Mouse (Mus musculus) limb, embryonic 14.5 days (tissue): ENCODE measurements around the gene Mepce. TPM values are rescaled to one million over a fixed set of nuclear protein-coding genes. Genes with fewer than 3 reads are reported as not detected.

Source experiments
- ATAC-seq: fragments of 200-750 bp; cut with Nextera tagmentation; 2 replicates; pipeline ENCODE4 v1.8.0; 2017; ENCODE audit warnings: low read depth, moderate number of reproducible peaks, moderate TSS enrichment; ENCODE audit not compliant: low FRiP score
- DNase-seq: peaks from one replicate; pipeline ENCODE4 v3.0.0-alpha.2; 2015; ENCODE audit warnings: low spot score
- H3K27ac ChIP-seq: fragments of 300-500 bp; sonication (generic); replicated peaks from 2 replicates; pipeline ENCODE4 v1.5.1; 2014; ENCODE audit warnings: low read depth, mild to moderate bottlenecking, low read length, moderate library complexity, mixed read lengths
- H3K27me3 ChIP-seq: fragments of 300-500 bp; sonication (generic); 2 replicates; pipeline ENCODE4 v1.6.1; 2014; ENCODE audit warnings: low read length, mixed read lengths; ENCODE audit not compliant: control insufficient read depth, insufficient read depth
- H3K36me3 ChIP-seq: fragments of 300-500 bp; sonication (generic); 2 replicates; pipeline ENCODE4 v1.6.1; 2014; ENCODE audit warnings: mild to moderate bottlenecking, low read length, moderate library complexity, mixed read lengths; ENCODE audit not compliant: control insufficient read depth, insufficient read depth
- H3K4me1 ChIP-seq: fragments of 300-500 bp; sonication (generic); 2 replicates; pipeline ENCODE4 v1.6.1; 2014; ENCODE audit warnings: antibody characterized with exemption, low read length, mixed read lengths; ENCODE audit not compliant: control insufficient read depth, insufficient read depth
- H3K4me2 ChIP-seq: fragments of 300-500 bp; sonication (generic); replicated peaks from 2 replicates; pipeline ENCODE4 v1.6.1; 2014; ENCODE audit warnings: low read depth, mild to moderate bottlenecking, low read length, moderate library complexity; ENCODE audit not compliant: severe bottlenecking
- H3K4me3 ChIP-seq: fragments of 300-500 bp; sonication (generic); replicated peaks from 2 replicates; pipeline ENCODE4 v1.5.1; 2014; ENCODE audit warnings: low read length
- H3K9ac ChIP-seq: fragments of 300-500 bp; sonication (generic); 2 replicates; pipeline ENCODE4 v1.6.1; 2014; ENCODE audit warnings: mild to moderate bottlenecking, low read depth, low read length, moderate library complexity; ENCODE audit not compliant: severe bottlenecking
- H3K9me3 ChIP-seq: fragments of 300-500 bp; sonication (generic); 2 replicates; pipeline ENCODE4 v1.6.1; 2016; ENCODE audit warnings: low read length; ENCODE audit not compliant: control insufficient read depth
- POLR2A ChIP-seq: fragments of 200-500 bp; IDR thresholded peaks from 2 replicates; pipeline ENCODE4 v1.8.0; 2012; ENCODE audit warnings: inconsistent platforms, mild to moderate bottlenecking, moderate library complexity, borderline replicate concordance; ENCODE audit not compliant: insufficient read depth, insufficient read length; ENCODE audit errors: extremely low read depth
- whole genome bisulfite sequencing: fragments of 180-500 bp; shearing (Covaris S2); extraction: QIAGEN DNeasy Blood & Tissue Kit; methylation state at CpG from one replicate; pipeline ENCODE4 v1.1.7; 2014; 5-methylcytosine and 5-hydroxymethylcytosine counted together
- polyA plus RNA-seq, 2 experiments: library from polyadenylated mRNA; depleted of rRNA in 1 of 2; stranded (reverse) in 1 of 2; unstranded in 1 of 2; fragments of >200 nt; fragmentation: Nextera tagmentation in 1 of 2; extraction: Ambion mirVana in 1 of 2; gene quantifications; 2 replicates each; pipeline versions ENCODE4 v1.2.1 to v1.2.3; 2012 to 2014

Gene Mepce
- polyA plus RNA-seq, 2 experiments: 13.9 to 42.0 TPM

- ATAC-seq: no peak
- no peaks in the 10 kb centered on the region for H3K4me1 ChIP-seq
- no peak for TF ChIP-seq POLR2A
- H3K9ac ChIP-seq: no peak overlapping the region
- H3K27me3 ChIP-seq: no peaks in the 10 kb centered on the region
- H3K4me3 ChIP-seq: no peak overlapping the region
- DNase-seq: no peak
- no peaks in the 10 kb centered on the region for H3K9me3 ChIP-seq
- WGBS: 54% methylated on average over 3 of the region's 3 CpGs
- no peaks in the 10 kb centered on the region for H3K36me3 ChIP-seq
- no peak overlapping the region for H3K4me2 ChIP-seq
- no peak overlapping the region for H3K27ac ChIP-seq
Measured at GRCm38 (mm10) chr5:137766270-137766669, 21.2 kb downstream of the Mepce start.

GRCm38 (mm10) chr5:137764609-137765340 is 22.7 kb downstream of the Mepce start:
- Histone ChIP-seq H3K27ac (no peak overlapping the region), H3K4me2 (no peak overlapping the region), H3K4me1 (no peaks in the 10 kb centered on the region), H3K9me3 (no peaks in the 10 kb centered on the region), H3K36me3 (peaks cover 3% of the 10 kb centered on the region), H3K4me3 (no peak overlapping the region), H3K27me3 (no peaks in the 10 kb centered on the region), H3K9ac (no peak overlapping the region)
- no peak for TF ChIP-seq POLR2A
- WGBS: 55% methylated on average over 9 of the region's 9 CpGs
- ATAC-seq: no peak
- DNase-seq: no peak

- no peak overlapping the region for H3K9ac ChIP-seq
- H3K27ac ChIP-seq: no peak overlapping the region
- ATAC-seq (peak; percentile 72), DNase-seq (peak; percentile 80)
- 40% methylated on average over 4 of the region's 4 CpGs for whole genome bisulfite sequencing
- no peaks in the 10 kb centered on the region for H3K9me3 ChIP-seq
- H3K4me2 ChIP-seq: no peak overlapping the region
- H3K4me1 ChIP-seq: no peaks in the 10 kb centered on the region
- H3K36me3 ChIP-seq: peaks cover 44% of the 10 kb centered on the region
- no peaks in the 10 kb centered on the region for H3K27me3 ChIP-seq
- no peak for TF ChIP-seq POLR2A
- H3K4me3 ChIP-seq: no peak overlapping the region
Measured at GRCm38 (mm10) chr5:137759971-137760412, 27.5 kb downstream of the Mepce start.

- no peak overlapping the region for H3K27ac ChIP-seq
- no peaks in the 10 kb centered on the region for H3K4me1 ChIP-seq
- H3K9ac ChIP-seq: no peak overlapping the region
- TF ChIP-seq POLR2A: no peak
- no peak for DNase-seq
- H3K4me2 ChIP-seq: no peak overlapping the region
- H3K36me3 ChIP-seq: peaks cover 48% of the 10 kb centered on the region
- no peak for ATAC-seq
- H3K4me3 ChIP-seq: no peak overlapping the region
- no peaks in the 10 kb centered on the region for H3K9me3 ChIP-seq
- no peaks in the 10 kb centered on the region for H3K27me3 ChIP-seq
- 91% methylated on average over 19 of the region's 19 CpGs for WGBS
Measured at GRCm38 (mm10) chr5:137758921-137759534, 28.4 kb downstream of the Mepce start.

- Histone ChIP-seq H3K27ac (no peak overlapping the region), H3K4me3 (no peak overlapping the region), H3K27me3 (no peaks in the 10 kb centered on the region), H3K36me3 (peaks cover 60% of the 10 kb centered on the region), H3K4me1 (no peaks in the 10 kb centered on the region), H3K9me3 (no peaks in the 10 kb centered on the region), H3K4me2 (no peak overlapping the region), H3K9ac (no peak overlapping the region)
- TF ChIP-seq POLR2A: no peak
- DNase-seq: no peak
- no peak for ATAC-seq
- 81% methylated on average over 6 of the region's 6 CpGs for WGBS
Measured at GRCm38 (mm10) chr5:137757887-137758286, 29.6 kb downstream of the Mepce start.
